ENCODE assay signal across 27 mouse cellular contexts in genomic region chr7:110391632-110392031, GRCm38 (mm10).
DNase-seq lines count a peak whose midpoint lies in the region; ATAC-seq and TF ChIP-seq lines count a peak whose summit lies in the region.
"Had no signal": no experiment of that assay in that cellular context is flagged by ENCODE, and none has a peak within 500 bp of the region (broad histone marks: within the 10 kb centered on the region; RNA-seq: fewer than 3 reads in every experiment).

No protein-coding gene starts in this region.

- H3K4me2 ChIP-seq in hindbrain, postnatal 0 days (ENCODE audit: low read depth, low read length) = no peak overlapping the region
- H3K4me2 ChIP-seq in hindbrain, embryonic 13.5 days = no peak overlapping the region
- H3K4me2 ChIP-seq: embryonic facial prominence, embryonic 15.5 days; hindbrain, embryonic 15.5 days had no signal

- no peaks in the 10 kb centered on the region for H3K27me3 ChIP-seq in hindbrain, postnatal 0 days (ENCODE audit: insufficient read depth, low read length)
- no peaks in the 10 kb centered on the region for H3K27me3 ChIP-seq in hindbrain, embryonic 13.5 days
- H3K27me3 ChIP-seq: embryonic facial prominence, embryonic 15.5 days; hindbrain, embryonic 15.5 days; Patski had no signal

- H3K9ac ChIP-seq in hindbrain, postnatal 0 days (replicated peaks; ENCODE audit: low read length) = no peak overlapping the region
- H3K9ac ChIP-seq in hindbrain, embryonic 13.5 days = no peak overlapping the region
- H3K9ac ChIP-seq: embryonic facial prominence, embryonic 15.5 days; hindbrain, embryonic 15.5 days had no signal

- DNase-seq in cerebellum, postnatal 10 days = peak; percentile 14 to 38
- no peak for DNase-seq in cerebellum, postnatal 25 days
- peak; percentile 11 for DNase-seq in hindbrain, postnatal 0 days (ENCODE audit: low spot score)
- DNase-seq in lung, postnatal 10 days = peak; percentile 32
- no peak for DNase-seq in lung, postnatal 4 days
- DNase-seq in embryo, embryonic 10.5 days (ENCODE audit: low spot score) = no peak
- DNase-seq: adrenal gland, adult 2 months; adrenal gland, postnatal 25 days; B cell, adult 2 months; cerebellum, adult 18-20 months; cerebellum, postnatal 36 days; gastrocnemius, postnatal 10 days; heart, adult 18-20 months had no signal

- H3K36me3 ChIP-seq in hindbrain, postnatal 0 days (ENCODE audit: insufficient read depth, low read length) = peaks cover 3% of the 10 kb centered on the region; the same call in 1 of the 2 replicates
- H3K36me3 ChIP-seq in hindbrain, embryonic 13.5 days = no peaks in the 10 kb centered on the region
- H3K36me3 ChIP-seq: embryonic facial prominence, embryonic 15.5 days; forebrain, embryonic 10.5 days; G1E; heart, embryonic 10.5 days; hindbrain, embryonic 10.5 days; hindbrain, embryonic 15.5 days had no signal

- TF ChIP-seq CTCF in hindbrain, postnatal 0 days (IDR thresholded peaks at IDR 0.05; ENCODE audit: low read depth) = no peak

- H3K4me1 ChIP-seq in hindbrain, postnatal 0 days (ENCODE audit: insufficient read depth, low read length) = no peaks in the 10 kb centered on the region
- H3K4me1 ChIP-seq in hindbrain, embryonic 13.5 days (replicated peaks) = no peaks in the 10 kb centered on the region
- H3K4me1 ChIP-seq: embryonic facial prominence, embryonic 15.5 days; hindbrain, embryonic 15.5 days had no signal

- H3K4me3 ChIP-seq in hindbrain, postnatal 0 days (ENCODE audit: low read length) = no peak overlapping the region
- no peak overlapping the region for H3K4me3 ChIP-seq in hindbrain, embryonic 13.5 days
- H3K4me3 ChIP-seq: embryonic facial prominence, embryonic 15.5 days; erythroblast, embryonic 14.5 days; forebrain, embryonic 10.5 days; heart, embryonic 10.5 days; hindbrain, embryonic 10.5 days; hindbrain, embryonic 15.5 days had no signal

- no peak for ATAC-seq in hindbrain, postnatal 0 days
- ATAC-seq in hindbrain, embryonic 13.5 days (ENCODE audit: low FRiP score) = no peak
- ATAC-seq: activated CD4-positive, CD25-positive, alpha-beta regulatory T cell, adult 4 months; CD4-positive, CD25-positive, alpha-beta regulatory T cell, adult 4 months; forebrain, embryonic 16.5 days; inflammation-experienced regulatory T-cells, adult 6 months; intestine, postnatal 0 days; Patski had no signal

- H3K9me3 ChIP-seq in hindbrain, postnatal 0 days (ENCODE audit: low read length) = no peaks in the 10 kb centered on the region
- no peaks in the 10 kb centered on the region for H3K9me3 ChIP-seq in hindbrain, embryonic 13.5 days
- H3K9me3 ChIP-seq: embryonic facial prominence, embryonic 15.5 days; forebrain, embryonic 10.5 days; G1E; heart, embryonic 10.5 days; hindbrain, embryonic 10.5 days; hindbrain, embryonic 15.5 days had no signal

- no peak overlapping the region for H3K27ac ChIP-seq in hindbrain, postnatal 0 days
- no peak overlapping the region for H3K27ac ChIP-seq in hindbrain, embryonic 13.5 days
- H3K27ac ChIP-seq: embryonic facial prominence, embryonic 15.5 days; forebrain, embryonic 10.5 days; heart, embryonic 10.5 days; hindbrain, embryonic 10.5 days; hindbrain, embryonic 15.5 days had no signal

- WGBS in hindbrain, postnatal 0 days = 86% methylated on average over 2 of the region's 2 CpGs
- 94% methylated on average over 2 of the region's 2 CpGs for WGBS in hindbrain, embryonic 13.5 days

Comparison
In these comparisons a context has a peak if more than half of its experiments do, and no peak if none do; other contexts are left out.
1. DNase-seq: peak in cerebellum, postnatal 10 days (2 of 2), hindbrain, postnatal 0 days (single experiment) and lung, postnatal 10 days (single experiment); none in cerebellum, postnatal 25 days (0 of 2), lung, postnatal 4 days (0 of 2) and embryo, embryonic 10.5 days (single experiment).